Mouse (Mus musculus) CD4-positive naive resting alpha-beta T cell, adult 76 days (primary cell): Measurements from ENCODE around the gene Jmjd1c. TPM values are rescaled to one million over a fixed set of nuclear protein-coding genes. Genes with fewer than 3 reads are reported as not detected.

ENCODE experiments used
- total RNA-seq: library from RNA; stranded (reverse); gene quantifications from one replicate; pipeline ENCODE4 v1.2.4, GENCODE M21; 2023

Jmjd1c gene
- total RNA-seq: 404 TPM

GRCm38 (mm10) chr10:67095798-67096620, at the start of gene Jmjd1c:
Jmjd1c (plus strand) TSS chr10:67096125.

GRCm38 (mm10) chr10:67096621-67097436, 904 bp downstream of the Jmjd1c start, which contains the start of gene Reep3:
Reep3 (minus strand) TSS chr10:67096945.

GRCm38 (mm10) chr10:67285176-67285814, 189.4 kb downstream of the Jmjd1c start, which contains the start of gene Nrbf2:
Nrbf2 (minus strand) TSS chr10:67285305.

Other genes with a start within 250 kb of the Jmjd1c start
- gene Reep3, start 820 bp downstream of the Jmjd1c start, total RNA-seq: 18.0 TPM
- 29.6 TPM for gene Nrbf2, start 189.2 kb downstream of the Jmjd1c start, total RNA-seq